Mouse (Mus musculus) mouse embryonic stem cell (cell line): ENCODE measurements around the gene Anks3.

ENCODE experiments used
- in situ Hi-C, 2 experiments: fragments of 300-500 bp; cut with MboI; formaldehyde crosslinking; loops; 1 replicate in 1 of 2; 3 replicates in 1 of 2; pipeline ENCODE4 v1.14.3; 2019 to 2020; ENCODE audit warnings: low sequenced_read_pairs in 2 of 2, low pct_unique_long_range_greater_than_20kb in 1 of 2, mixed read lengths in 1 of 2; ENCODE audit not compliant: unreplicated experiment in 1 of 2

Anks3 gene

GRCm38 (mm10) chr16:4907386-4907785 lies 56.6 kb downstream of the Anks3 start:
- in situ Hi-C loops, result no loop called here

DNA sequence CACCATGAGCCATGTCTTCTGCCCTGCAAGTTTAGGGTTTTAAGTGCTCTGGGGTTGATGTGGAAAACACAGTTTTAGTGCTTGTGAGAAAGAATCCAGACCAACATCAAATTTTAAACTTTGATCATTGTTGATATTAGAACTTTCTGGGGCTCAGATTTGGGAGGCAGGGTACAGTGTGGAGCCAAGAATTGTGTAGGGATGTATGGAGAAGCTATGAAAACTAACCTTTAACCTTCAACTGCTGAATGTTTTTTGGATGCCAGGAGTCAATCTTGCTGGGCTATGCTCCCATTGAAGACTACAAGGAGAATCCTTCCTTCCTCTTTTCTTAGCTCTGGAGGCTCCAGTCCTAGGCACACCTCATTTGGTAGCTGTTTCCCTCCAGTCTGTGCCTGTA lies 57.4 kb downstream of the Anks3 start:
- in situ Hi-C loops, result no loop called here

DNA sequence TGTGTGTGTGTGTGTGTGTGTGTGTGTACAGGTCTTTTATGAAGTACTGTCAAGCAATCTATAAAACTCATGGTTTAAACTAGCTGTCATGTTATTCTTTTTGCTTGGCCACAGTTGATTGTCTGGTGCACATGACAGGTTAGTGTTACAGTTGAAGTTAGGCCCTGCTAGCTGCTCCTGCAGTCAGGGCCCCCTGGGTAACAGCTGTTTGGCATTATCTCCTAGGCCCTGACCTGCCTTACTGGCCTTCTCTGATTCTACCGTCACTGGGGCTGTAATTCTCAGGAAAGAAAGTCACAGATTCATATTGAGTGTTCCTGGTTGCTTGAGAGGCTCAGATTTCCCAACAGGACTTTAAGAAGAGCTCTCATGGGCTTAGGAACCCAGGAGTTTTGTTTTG lies 58.4 kb downstream of the Anks3 start:
- in situ Hi-C loops, result no loop called here

DNA sequence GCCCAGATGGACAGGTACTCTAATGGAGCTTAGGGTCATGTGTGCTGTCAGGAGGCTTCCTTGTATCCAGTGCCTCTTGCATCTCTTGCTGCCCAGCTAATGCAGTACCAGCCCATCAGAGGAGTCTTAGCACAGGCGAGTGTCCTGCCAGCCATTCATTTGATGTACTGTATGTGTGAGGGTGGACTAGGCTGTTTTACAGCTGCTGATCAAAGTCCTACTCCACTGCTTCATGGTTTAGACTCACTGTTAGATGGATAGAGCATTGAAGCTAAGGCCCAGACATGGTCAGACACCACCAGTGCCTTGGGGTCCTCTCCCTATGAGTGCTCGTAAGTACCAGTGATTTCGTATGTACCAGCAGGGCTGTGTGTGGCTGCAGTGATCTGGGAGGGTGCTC lies 59.1 kb downstream of the Anks3 start:
- in situ Hi-C loops, result no loop called here

GRCm38 (mm10) chr16:4903491-4904102 lies 60.4 kb downstream of the Anks3 start:
- in situ Hi-C loops, result no loop called here

DNA sequence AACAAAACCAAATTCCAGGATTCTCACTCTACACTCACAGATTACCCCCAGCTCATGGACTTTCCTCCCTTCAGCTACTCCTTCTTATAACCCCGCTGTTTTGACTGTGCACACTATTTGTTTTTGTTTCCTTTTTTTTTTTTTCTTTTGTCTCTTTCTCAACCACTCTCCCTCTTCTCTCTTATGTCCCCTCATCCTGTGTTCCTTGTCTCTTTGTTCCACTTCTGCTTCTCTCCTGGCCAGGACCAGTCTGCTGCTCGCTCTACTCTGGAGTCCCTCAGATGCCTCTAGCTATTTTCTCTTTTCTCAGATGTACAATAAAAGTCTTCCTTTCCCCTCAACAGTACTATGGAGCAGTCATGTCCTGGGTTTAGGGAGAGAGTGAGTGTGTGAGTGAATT lies 61.6 kb downstream of the Anks3 start:
- in situ Hi-C loops, result no loop called here

GRCm38 (mm10) chr16:4901167-4901566 lies 62.8 kb downstream of the Anks3 start:
- in situ Hi-C loops, result no loop called here

- in situ Hi-C loops, result no loop called here
Observed at GRCm38 (mm10) chr16:4899711-4900110, 64.3 kb downstream of the Anks3 start.

DNA sequence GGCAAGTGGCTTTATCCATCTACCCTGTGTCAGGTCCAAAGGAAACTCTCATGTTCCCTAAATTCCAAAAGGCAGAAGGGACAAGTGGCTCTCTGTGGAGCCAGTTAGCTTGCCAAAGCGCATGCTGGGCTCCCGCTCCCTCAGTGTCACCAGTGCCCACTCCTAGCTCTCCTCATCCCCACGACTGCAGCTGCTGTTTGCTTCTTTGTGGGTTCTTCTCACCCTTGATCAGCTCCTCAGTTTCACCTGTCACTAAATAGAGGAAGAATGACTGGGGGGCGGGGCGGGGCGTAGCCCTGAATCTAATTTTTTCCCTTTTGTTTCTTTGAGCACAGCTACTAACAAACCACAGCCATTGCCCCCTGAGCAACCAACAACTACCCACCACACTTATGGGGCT lies 65.1 kb downstream of the Anks3 start:
- in situ Hi-C loops, result no loop called here

- in situ Hi-C loops, result no loop called here
Observed at GRCm38 (mm10) chr16:4897146-4897730, 66.8 kb downstream of the Anks3 start.

DNA sequence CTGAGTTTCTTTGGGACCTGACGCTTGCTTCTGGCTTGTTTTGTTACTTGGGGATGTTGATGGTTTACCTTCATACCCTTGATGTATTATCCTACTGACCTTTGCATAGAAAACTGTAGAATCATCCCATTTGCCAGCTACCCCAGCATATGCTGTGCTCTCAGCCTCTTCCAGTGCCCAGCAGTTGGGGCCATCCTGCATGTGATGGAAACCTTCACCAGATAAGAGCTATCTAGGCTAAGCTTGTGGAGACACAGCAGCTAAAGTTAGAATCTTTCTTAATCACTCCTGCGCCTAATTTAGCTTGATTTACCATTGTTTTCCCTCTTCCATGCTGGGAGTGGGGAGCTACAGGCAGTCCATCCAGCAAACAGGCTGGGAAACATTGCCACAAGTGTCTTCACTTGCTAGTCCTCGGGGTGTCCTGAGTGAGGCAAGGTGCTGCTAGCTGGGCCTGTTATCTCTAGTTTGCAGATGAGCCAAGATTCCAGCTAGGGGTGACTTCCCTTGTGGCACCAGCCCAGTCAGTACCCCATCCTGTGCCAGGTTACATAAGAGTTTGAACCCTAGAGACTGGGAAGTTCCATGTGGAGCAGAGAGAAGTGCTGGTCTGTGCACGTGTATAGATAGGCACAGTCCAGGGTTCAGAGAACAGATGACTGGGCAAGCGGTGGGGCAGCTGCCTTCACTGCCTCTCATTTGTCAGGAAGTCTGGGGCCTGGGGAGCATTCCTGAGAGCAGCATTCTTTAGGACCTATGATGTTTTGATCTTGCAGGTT lies 67.6 kb downstream of the Anks3 start:
- in situ Hi-C loops, result no loop called here

- in situ Hi-C loops, result no loop called here
Observed at GRCm38 (mm10) chr16:4894201-4894908, 69.7 kb downstream of the Anks3 start.

DNA sequence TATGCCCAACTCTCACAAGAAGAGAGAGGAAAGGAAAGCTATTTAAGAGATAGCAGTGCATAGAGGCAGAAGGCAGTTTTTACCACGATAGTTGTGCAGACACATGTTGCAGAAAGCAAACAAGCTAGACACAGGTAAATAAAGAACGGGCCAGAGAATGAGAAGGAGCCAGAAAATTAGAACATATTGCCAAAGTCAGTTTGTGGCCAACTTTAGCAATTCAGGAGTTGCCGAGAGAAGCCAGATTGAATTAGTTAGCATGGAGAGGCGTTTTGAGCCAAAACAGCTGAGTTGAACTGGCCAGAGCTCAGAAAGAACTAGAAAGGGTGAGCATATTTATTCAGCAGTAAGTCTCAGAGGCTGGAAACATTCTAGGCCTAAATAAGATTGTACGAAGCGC lies 71.8 kb downstream of the Anks3 start:
- in situ Hi-C loops, result no loop called here
